Mouse (Mus musculus) layer of hippocampus, adult 8-10 months (tissue): ENCODE measurements around the gene Gm8251. TPM values are rescaled to one million over a fixed set of nuclear protein-coding genes. Genes with fewer than 3 reads are reported as not detected.
"Not testable (repeated sequence)": the region's sequence is repeated elsewhere in the genome, so short reads cannot be mapped to it uniquely, and the experiment has no call there.

Source experiments
- DNase-seq, 2 experiments: peaks; one replicate each; pipeline ENCODE4 v3.0.0; 2022; ENCODE audit warnings: low spot score in 2 of 2
- total RNA-seq, 4 experiments: library from RNA; stranded (reverse); gene quantifications; 2 replicates each; pipeline ENCODE4 v1.2.4; 2022

The Gm8251 gene
- total RNA-seq = not detected

DNA sequence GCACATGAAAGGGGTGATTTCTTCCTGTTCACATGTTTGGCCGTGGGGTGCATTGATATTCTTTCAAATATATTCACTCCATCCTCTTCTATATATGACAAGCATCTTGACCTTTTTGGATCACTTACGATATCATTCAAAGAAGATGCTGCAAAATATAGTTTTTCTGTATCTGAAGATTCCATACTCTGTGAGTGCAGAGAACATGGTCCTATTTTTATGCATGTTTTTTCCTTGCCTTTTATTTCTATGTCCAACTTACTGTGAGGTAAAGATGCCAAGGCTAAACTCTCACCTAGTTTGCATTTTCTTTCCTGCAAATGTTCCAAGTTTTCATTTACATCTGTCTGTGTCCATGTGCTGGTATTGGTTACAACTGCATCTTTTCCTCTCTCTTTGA lies at the start of gene Gm8251:
TSS of gene Gm8251 (minus strand) at position 101 of the 400 bp plus-strand sequence.
- no peak for DNase-seq

DNA sequence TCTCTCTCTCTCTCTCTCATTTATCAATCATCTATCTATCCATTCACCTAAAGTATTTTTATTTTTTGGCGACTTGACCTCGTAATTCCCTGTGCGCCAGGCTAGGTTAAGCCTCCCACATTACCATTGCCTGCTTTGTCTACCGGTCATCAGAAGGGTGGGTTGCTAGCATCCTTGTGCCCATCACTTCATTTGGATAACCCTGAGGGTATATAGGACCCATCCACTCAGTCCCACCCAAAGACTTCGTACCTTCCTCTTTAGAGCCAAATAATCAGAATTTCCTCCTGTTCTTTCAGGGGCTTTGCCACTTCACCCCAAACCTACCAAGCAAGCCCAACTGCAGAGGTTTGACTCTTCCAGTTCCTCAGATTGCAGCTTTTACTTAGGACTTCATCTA lies 41.2 kb upstream of the Gm8251 start:
- no peak for DNase-seq

DNA sequence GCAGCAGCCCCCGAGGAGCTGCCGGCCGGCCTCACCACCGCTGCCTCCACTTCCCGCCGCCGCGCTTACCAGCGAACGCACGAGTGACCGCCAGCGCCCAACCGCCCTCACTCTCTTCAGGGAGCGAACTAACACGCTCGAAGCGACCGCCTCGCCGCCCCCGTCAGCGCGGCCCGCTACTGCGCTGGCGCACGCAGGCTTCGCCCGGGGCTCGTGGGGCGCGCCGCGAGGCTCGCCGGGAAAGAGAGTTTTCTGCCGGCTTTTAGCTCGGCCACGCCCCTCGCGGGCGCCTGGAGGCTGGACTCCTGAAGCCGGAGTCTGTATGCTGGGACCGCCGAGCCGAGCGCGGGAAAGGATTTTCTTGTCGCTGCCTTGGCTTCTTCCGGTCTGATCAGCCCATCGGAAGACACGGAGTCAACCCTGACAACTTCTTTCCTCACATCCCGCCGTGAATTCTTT lies 40.6 kb upstream of the Gm8251 start, which contains the start of gene Tex30:
TSS of gene Tex30 (minus strand) at position 183 of the 459 bp plus-strand sequence.
- peak; percentile 86 to 92 for DNase-seq

DNA sequence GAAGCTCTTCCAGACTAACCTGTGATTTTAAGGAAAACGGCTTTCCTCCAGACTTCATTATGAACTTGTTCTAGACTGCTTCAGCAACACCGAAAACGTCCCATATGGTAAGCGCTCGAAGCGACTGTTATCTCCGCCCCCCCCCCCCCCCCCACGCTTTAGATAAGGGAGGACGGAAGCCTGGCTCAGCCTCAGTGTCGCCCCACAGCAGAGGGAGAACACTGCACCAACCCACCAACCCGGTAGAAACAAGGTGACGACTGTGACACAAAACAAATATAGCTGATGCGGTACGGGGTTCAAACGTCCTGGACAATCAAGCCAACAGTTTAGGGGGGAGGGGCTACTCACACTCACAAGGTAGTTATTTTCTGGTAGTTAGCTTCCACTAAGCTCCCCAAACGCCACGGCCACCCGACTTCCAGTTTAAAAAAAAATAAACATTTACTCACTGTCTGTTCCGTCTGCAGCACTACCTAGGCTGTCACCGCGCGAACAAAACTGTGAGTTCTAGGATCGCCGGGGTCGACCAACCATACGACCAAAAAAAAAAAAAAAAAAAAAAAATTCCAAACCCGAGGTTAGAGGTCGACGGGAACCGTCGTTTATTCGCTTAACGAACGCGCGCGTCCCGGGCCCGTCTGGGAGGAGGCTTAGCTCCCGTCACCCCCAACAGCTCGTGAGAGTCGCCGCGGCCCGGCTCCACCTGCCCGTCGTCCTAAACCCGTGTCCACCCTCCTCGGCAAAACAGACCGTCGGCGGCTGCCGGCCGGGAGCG lies 39.9 kb upstream of the Gm8251 start:
- peak in 1 of 2 experiments; percentile 9 for DNase-seq

DNA sequence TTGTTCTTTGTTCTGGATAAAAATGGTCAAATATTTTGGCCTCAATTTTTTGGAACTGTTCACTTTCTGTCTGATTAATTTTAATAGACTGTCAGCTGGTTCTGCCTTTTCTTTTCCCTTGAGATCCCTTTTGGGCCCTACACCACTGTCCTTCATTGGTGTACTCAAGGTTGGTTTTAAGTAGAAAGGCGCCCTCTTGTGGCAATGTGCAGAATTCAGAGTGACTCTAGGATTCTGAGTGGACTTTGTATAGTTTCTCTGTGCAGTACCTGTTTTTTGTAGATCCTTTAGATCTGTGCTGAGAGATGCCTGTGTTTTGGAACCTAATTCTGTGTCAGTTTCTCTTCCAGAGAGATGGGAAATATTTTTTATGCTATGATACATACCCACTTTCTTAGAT lies 2.9 kb upstream of the Gm8251 start:
- DNase-seq = peak; percentile 33 to 67

DNA sequence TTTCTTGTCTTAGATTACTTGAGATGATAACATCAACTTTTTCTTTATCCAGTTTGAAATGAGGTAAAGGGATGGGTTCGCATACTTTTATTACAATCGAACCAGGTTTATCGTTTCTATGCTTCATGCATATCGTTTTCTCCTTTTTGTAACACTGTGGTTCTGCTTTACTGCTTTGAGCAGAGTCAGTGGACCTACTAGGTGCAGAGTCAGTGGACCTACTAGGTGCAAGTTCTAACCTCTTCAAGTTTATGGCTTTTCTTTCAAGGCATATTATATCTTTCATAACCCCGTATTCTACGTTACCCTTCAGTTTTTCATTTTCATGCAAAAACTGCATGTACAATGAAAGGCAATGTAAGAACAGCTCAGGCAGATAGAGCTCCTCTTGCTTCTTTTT lies 1.7 kb upstream of the Gm8251 start:
- no peak for DNase-seq

DNA sequence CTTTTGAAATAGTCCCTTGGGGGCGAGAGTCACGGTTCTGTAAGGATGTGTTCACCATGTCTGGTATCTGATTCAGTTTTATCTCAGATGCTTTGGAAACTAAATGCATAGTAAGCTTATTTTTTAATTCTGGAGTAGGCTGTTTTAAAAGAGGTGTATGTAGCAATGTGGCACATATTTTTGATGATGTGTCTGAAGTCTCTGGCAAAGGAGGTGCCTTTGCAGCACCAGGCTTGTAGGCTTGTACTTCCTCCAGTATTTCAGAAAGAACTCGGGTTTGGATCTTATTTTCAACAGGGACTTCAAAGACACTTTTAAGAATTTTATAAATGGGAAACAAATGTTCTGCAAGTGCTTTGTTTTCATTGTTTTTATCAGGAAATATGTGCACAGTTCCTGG lies 3.9 kb downstream of the Gm8251 start:
- no peak for DNase-seq

DNA sequence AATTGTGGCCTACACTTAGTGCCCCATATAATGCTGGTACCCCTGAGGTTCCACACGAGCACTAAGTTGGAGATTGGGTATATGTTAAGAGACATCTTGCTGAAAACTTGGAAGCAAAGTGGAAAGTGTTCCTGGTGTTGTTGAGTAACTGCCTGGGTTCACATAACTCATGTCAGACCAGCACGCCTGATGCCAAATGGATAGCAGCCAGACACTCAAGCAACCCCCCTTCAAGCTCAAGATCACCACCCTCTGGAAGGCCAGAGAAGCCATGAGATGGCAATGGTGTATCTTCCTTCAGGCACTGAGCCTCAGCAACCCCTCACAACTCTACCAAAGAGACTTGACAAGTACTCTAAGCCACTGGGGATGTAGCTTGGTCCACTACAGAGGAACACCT lies 15.2 kb downstream of the Gm8251 start:
- no peak for DNase-seq

DNA sequence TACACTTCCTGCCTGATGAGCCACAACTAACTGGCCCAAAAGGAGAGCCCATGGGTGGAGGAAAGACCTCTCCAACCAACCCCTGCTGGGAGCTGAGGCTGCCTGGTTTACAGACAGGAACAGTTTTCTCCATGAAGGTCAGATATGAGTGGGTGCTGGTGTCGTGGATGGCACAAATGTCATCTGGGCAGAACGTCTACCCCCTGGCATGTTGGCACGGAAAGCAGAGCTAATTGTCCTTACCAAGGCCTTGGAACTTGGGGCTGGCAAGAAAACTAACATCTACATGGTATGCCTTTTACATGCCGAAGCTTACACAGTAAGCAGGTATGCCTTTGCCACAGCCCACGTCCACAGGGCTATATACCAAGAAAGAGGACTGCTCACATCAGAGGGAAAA lies 16.0 kb downstream of the Gm8251 start:
- DNase-seq = not testable (repeated sequence)

DNA sequence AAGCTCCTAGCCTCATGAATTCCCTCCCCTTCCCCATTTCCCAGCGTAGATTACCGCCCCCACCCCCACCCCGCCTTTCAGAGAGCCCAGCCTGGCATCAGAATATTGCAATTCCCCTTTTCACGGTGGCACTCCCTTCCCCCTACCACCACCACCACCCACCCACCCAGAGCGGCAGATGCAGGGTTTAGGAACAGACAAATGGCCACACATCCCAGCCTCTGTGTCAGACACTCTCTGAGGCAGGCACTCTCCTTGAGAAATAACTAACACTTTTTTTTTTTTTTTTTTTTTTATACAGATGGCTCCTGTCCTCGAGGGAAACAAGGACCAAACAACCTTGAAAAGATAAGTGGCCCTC lies 19.2 kb downstream of the Gm8251 start:
- no peak for DNase-seq

DNA sequence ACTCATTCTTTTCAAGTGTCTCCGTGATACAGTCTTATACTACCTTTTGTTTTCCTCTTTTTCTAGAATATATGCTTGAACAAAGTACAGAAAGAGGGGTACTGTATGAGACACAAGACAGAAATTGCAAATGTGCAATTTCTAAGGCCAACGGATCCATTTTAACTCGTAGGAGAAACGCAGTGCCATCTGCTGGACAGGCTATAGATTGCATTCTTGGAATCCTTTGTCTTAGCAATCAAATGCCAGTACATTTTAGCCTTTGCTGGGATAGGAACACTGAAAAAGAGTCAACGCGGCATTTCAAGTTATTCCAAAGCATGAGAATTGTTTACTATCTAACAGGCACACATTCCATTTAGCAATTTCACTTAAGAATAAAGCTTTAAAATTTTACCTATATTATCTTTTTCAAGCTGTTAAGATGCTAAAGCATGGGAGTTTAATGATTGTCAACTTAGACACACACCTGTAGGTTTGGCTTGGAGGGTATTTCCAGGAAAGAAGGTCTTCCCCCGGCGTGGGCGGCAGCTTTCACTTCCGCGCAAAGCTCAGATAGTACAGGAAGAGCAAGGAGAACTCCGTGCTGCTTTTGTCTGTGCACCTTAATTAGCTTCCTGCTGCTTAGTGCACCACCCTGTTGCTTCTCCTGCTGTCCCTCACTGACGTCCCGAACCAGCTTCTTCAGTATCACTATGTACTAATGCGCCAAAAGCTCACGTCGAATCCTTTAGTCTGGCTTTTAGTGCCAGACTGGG lies 19.8 kb downstream of the Gm8251 start:
- peak in 1 of 2 experiments; percentile 44 for DNase-seq

DNA sequence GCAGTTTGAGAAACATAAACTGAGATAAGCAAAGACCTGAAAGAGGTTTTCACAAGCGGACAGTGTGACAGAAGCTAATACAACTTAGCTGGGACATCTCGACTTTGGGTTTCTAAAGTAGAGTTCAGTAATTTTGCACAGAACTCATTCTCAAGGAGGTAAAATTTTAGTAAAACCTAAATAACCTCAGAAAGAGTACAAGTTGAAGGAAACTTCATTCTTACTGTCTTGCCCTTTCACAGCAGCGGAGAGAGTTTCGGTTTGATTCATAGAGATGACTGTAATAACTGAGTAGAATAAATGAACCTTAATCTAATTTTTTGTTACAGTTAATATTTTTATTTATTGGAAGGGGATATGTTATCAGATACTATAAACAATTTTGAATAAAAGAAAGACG lies 28.8 kb downstream of the Gm8251 start:
- DNase-seq = no peak

DNA sequence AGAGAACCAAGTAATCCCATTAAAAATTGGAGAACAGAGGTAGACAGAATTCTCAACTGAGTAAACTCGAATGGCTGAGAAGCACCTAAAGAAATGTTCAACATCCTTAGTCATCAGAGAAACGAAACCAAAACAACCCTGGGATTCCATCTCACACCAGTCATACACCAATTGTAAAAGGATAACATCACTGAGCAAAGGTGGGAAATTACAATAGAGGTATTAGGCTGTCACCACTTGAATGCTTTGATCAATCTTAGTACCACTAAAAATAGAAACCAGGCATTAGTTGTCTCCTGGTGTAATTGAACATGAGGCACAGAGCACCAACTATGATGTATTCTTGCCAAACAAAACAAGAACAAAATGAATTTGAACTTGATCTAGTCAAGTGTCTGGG lies 29.5 kb downstream of the Gm8251 start:
- DNase-seq = no peak

DNA sequence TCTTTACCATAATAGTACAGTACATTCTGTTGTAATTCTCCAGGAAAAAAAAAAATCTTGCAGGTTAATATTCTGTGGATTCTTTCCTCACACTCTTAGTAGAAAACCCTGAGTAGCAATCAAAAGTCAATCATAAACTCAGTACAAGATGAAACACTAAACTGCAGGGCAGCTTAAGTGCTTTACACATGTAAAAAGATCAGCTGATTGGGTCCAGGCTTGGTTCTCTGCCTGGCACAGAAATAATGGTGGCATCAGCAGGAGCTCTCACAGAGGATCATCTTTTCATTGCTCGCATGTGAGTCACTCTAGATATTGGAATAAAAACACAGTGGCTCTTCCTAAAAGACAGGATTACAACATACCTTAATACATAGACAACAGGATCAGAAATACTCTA lies 34.1 kb downstream of the Gm8251 start:
- no peak for DNase-seq

DNA sequence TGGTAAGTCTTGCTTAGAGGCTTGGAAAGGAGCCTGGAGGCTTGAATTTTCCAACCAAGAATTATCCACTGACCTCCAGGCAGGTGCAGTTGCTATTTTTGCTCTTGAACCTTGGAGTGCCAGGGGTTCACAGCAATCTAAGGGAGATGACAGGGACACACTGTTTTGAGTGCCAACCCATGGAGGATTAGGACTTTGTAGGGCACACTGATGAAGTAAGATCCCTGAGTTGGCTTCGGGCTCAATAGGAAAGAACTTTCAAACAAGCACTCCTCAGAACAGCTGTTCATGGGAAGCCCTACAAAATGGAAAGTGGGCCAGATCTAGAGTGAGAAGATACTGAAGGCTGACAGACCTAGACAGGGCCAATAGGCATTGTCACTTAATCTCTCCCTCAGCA lies 39.1 kb downstream of the Gm8251 start:
- no peak for DNase-seq

DNA sequence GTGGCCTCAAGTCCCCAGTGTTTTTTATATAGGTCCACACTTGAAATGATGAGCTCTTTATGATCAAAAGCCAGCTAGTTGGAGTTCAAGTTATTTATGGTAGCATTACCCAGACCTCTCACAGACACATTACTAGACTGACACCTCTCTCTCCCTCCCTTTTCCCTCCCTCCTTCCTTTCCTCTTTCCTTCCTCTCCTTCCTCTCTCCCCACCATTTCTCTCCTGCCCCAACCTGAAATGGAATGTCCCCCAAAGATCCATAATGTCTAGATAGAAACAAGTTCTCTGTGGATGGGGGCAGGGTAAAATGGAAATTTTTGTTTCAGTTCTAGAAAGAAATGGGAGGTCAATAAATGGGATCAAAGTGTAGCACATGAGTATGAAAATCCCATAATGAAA lies 41.8 kb downstream of the Gm8251 start, which contains the start of gene Mettl21c:
TSS of gene Mettl21c (minus strand) at position 101 of the 400 bp plus-strand sequence.
- DNase-seq = no peak

DNA sequence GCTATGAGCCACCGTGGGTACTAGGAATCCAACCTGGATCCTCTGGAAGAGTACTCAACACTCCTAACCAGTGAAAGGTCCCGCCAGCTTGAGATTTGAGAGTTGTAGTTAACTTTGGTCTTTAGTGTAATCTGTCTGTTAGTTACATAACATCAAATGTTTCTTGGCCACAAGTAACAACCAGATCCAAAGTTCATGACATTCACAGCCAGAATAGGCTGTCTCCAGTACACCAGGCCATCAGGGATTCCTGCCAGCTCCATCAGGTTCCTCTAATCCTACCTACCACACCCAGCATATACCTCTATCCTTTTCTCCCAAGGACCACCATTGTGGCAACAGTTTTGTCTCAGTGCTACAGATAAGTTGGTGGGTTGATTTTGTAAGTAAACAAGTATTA lies 46.2 kb downstream of the Gm8251 start:
- no peak for DNase-seq

Other genes starting within 250 kb of the Gm8251 start
- 10 to 100 TPM; 41.5 to 47.7 (median 43.2) TPM for gene Uxs1, start 234.1 kb downstream of the Gm8251 start, total RNA-seq
- gene Tpp2, start 128.3 kb downstream of the Gm8251 start, total RNA-seq = 10 to 100 TPM; 50.9 to 54.9 (median 51.3) TPM
- under 1 TPM in 2 of 4 experiments, not detected in 2; 0.12 to 0.25 TPM for gene Mettl21c, start 41.9 kb downstream of the Gm8251 start, total RNA-seq
- 1 to 10 TPM; 6.7 to 8.2 (median 7.4) TPM for gene Tex30, start 40.5 kb upstream of the Gm8251 start, total RNA-seq
- 10 to 100 TPM in 2 of 4 experiments, 1 to 10 TPM in 2; 9.4 to 10.6 (median 10.1) TPM for gene Kdelc1, start 56.9 kb upstream of the Gm8251 start, total RNA-seq
- gene Bivm, start 57.0 kb upstream of the Gm8251 start, total RNA-seq = 10 to 100 TPM; 29.7 to 47.3 (median 36.8) TPM
- gene Ercc5, start 85.8 kb upstream of the Gm8251 start, total RNA-seq = 10 to 100 TPM; 19.7 to 22.8 (median 21.5) TPM
- not detected for gene Mettl21e, start 157.0 kb upstream of the Gm8251 start, total RNA-seq